Mouse (Mus musculus) gastrocnemius, adult 2 months (tissue): ENCODE measurements around the gene Ppp1r15b. TPM values are rescaled to one million over a fixed set of nuclear protein-coding genes. Genes with fewer than 3 reads are reported as not detected.
A peak's percentile ranks its signal among the peaks of the same experiment; 100 is the strongest.

Source experiments
- DNase-seq: peaks from one replicate; pipeline ENCODE4 v3.0.0; 2022
- H3K27ac ChIP-seq: fragments of 200-600 bp; 2 replicates; pipeline ENCODE4 v1.8.1; 2022; ENCODE audit warnings: mild to moderate bottlenecking
- H3K4me3 ChIP-seq: fragments of 200-600 bp; 2 replicates; pipeline ENCODE4 v1.8.1; 2022; ENCODE audit warnings: mild to moderate bottlenecking, moderate library complexity
- CTCF ChIP-seq: fragments of 200-600 bp; IDR thresholded peaks from 2 replicates; pipeline ENCODE4 v1.8.1; 2022; ENCODE audit warnings: antibody characterized with exemption, mild to moderate bottlenecking, moderate library complexity
- intact Hi-C: fragments of 180-260 bp; cut with DNase I; formaldehyde crosslinking; loops from one replicate; pipeline ENCODE4 v1.15.1; 2025
- long read RNA-seq, 2 experiments: library from polyadenylated mRNA; stranded (forward); transcript quantifications; one replicate each; pipeline ENCODE4 v2.0.0; 2021
- total RNA-seq, 2 experiments: library from RNA; stranded (reverse); gene quantifications; 2 replicates each; pipeline ENCODE4 v1.2.3; 2021

The Ppp1r15b gene
- total RNA-seq = 10 to 100 TPM; 16.4 to 18.6 TPM
- long read RNA-seq, experiment 1, full-length matches to known transcripts = 11 of 12 reads
- long read RNA-seq, experiment 1, partial matches to known transcripts = 0 of 12 reads
- long read RNA-seq, experiment 1, other reads (novel, unspliced or antisense) = 1 of 12 reads
- long read RNA-seq, experiment 2, full-length matches to known transcripts = 20 of 23 reads
- long read RNA-seq, experiment 2, partial matches to known transcripts = 0 of 23 reads
- long read RNA-seq, experiment 2, other reads (novel, unspliced or antisense) = 3 of 23 reads

DNA sequence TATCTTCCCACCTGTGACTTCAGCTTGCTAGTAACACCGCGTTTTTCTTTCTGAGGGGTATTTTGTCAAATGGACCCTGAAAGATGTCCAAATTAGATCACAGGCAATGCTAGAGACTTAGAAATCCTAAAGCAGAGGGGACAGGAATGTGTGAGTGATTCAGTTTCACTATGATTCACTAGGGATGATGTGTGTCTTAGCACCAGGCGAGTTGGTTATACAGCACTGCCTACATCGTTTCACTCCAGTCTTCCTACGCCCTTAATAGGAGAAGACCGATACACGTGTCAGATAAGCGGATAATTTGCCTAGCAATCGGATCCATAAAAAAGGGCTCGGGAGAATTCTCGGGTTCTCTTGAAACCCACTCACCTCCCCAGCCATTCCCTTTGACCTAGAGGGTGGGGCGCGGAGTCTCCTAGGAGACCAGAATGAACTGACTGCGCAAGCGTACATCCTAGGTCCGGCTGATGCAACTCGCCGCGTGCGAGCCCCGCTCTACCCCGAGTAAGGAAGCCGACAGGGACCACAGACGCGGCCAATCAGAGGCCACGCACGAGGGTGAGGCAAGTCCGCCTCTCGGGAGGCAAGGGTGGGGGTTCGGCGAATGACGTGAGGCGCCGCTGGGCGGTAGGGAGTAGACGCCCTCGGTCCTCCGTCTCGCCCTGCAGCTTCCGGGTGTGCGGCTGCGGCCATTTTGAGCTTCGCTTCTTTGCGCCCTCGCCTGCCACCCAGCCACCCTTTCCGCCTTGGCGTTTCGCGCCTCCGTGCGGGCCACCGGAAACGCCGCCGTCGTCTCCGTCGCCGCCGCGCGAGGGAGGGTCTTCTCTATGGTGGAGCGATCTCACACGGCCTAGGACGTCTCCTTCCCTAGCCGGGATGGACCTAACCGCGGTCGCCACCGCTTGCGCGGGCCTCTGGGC, at the start of gene Ppp1r15b:
TSS of gene Ppp1r15b (plus strand) at position 506 of the 923 bp plus-strand sequence.
- Histone ChIP-seq H3K27ac (peak within 1 kb of the TSS; percentile 100), H3K4me3 (peak within 1 kb of the TSS; percentile 88)
- TF ChIP-seq CTCF = no peak
- peak; percentile 100 for DNase-seq
- intact Hi-C loops = loop anchor here (10.0 kb wide), 1 partner anchor 954 kb away; no protein-coding TSS in a partner anchor

DNA sequence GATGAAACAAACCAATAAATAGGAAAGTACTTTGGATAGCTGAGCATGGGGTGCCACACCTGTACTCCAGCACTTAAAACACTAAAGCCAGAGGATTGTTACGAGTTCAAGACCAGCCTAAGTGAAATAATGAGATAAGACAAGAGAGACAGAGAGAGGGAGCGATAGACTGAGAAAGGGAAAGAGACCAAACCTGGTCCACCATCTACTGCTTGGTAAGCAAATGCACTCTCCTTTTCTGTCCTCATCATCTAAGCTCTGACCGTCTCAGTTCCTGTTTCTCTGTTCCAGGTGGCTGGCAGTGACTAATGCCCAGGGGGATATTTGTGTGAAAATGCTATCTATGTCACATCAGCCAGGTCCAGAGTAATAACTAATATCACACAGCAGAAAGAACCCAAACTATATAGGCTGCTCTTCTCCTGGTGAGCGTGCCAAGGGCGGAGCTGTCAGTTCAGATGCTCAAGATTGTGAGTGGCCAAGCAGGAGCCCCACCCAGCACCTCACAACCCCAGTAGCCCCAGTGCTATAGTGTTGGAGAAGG, 47.9 kb upstream of the Ppp1r15b start:
- H3K4me3 ChIP-seq = no peak overlapping the region
- DNase-seq = no peak
- H3K27ac ChIP-seq = peak overlapping the region; percentile 95
- intact Hi-C loops = no loop called here
- no peak for TF ChIP-seq CTCF

DNA sequence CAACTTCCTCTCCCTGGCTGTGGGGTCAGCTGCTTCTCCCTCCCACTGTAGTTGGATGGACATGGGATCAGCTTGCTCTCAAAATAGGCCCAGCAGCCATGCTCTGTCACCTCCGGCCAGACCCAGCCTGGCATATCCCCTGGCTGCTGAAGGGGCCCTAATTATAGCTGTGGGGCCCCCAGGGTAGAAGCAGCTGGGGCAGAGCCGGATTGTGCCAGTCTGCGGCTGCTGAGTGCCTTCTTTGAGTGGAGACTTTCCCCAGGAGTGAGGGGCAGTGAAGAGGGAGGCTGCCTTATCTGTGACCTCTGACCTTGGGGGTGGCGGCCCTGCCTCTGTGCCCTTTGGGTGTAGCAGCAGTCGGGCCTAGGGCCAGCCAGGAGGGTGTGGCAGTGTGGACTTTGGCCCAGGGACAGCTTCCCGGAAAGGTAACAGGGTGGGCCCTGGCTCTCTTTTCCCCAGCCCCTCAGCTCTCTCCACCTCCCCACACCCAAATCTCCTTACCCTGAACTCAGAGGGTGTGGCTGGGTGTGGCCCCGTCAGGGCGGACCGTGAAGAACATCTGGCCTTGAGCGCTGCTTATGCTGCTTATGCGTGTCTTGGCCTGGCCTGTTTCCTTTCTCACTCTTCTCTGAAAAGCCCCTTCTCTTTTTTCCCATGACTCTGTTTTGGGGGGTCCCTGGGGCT, 46.9 kb upstream of the Ppp1r15b start:
- no peak for TF ChIP-seq CTCF
- intact Hi-C loops = no loop called here
- peak overlapping the region; percentile 95 for H3K27ac ChIP-seq
- H3K4me3 ChIP-seq = peak overlapping the region; percentile 70
- DNase-seq = peak; percentile 87

- DNase-seq = peak; percentile 46
These were observed 46.1 kb upstream of the Ppp1r15b start for GRCm38 (mm10) chr1:133084708-133085416.

GRCm38 (mm10) chr1:133085417-133085742, 45.6 kb upstream of the Ppp1r15b start:
- intact Hi-C loops = no loop called here
- DNase-seq = peak; percentile 63
- no peak for TF ChIP-seq CTCF
- Histone ChIP-seq H3K4me3 (peak overlapping the region; percentile 70), H3K27ac (peak overlapping the region; percentile 95)

More at GRCm38 (mm10) chr1:133084708-133085416, 46.1 kb upstream of the Ppp1r15b start:
- TF ChIP-seq CTCF = no peak
- Histone ChIP-seq H3K27ac (peak overlapping the region; percentile 95), H3K4me3 (peak overlapping the region; percentile 70)
- intact Hi-C loops = no loop called here

DNA sequence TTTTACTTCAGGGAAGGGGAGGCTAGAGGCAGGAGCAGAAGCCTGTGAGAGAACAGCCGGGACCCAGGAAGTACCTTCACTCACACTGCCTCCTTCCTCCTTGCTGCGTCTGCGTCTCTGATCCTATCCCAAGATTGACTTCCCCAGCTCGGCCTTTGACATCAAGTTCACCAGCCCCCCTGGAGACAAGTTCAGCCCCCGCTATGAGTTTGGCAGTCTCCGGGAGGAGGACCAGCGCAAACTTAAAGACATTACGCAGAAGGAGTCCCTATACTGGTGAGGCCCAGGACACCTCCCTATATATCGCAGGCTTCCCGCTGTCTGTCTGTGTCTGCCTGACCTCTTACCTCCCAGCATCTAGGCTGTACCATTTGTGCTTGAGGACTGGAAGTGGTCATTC, 44.1 kb upstream of the Ppp1r15b start:
- no peak for TF ChIP-seq CTCF
- Histone ChIP-seq H3K4me3 (peak overlapping the region; percentile 17; the same call in 1 of the 2 replicates), H3K27ac (peak overlapping the region; percentile 86)
- no peak for DNase-seq
- intact Hi-C loops = loop anchor here (1.0 to 2.0 kb wide), 2 partner anchors 40 to 48 kb away; no protein-coding TSS in a partner anchor

DNA sequence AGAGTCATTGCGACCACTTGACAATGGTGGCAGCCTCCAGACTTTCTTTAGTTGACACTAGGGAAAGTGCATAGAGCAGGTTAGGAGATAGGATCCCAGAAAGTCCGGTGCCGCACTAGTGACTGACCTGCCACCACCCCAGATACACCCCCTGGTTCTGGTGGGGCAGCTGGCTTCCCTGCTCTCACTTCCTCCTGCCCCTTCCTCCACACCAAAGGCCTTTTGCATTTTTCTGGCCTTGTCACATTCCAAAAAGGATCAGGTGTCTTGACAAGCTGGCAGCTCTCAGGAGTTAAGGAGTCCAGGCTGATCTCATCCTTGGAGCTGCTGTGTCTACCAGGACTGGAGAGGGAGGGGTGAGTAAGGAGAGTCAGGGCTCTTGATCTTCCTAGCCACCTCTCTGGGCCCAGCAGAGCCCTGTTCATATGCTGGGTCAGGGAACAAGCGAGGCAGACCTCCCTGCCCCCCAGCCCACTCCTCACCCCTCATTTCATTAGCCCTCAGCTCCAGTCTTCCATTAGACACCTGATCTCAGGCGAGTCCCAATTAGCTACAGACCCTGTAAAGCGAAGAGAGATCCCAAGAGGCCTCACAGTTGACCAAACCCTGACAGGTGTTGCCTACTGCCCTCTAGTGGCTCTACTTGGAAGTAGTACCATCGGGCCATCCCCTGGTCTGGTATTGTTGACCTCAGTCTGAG, 43.6 kb upstream of the Ppp1r15b start:
- DNase-seq = peak; percentile 70
- intact Hi-C loops = loop anchor here (1.0 to 2.0 kb wide), 2 partner anchors 41 to 48 kb away; no protein-coding TSS in a partner anchor
- H3K27ac ChIP-seq = peak overlapping the region; percentile 86
- H3K4me3 ChIP-seq = peak overlapping the region; percentile 19; the same call in 1 of the 2 replicates
- TF ChIP-seq CTCF = peak; percentile 78

- intact Hi-C loops = no loop called here
- Histone ChIP-seq H3K27ac (peak overlapping the region; percentile 86), H3K4me3 (0 out of 2 replicates have a peak overlapping the region, but pooled peaks have one; percentile 15)
- DNase-seq = no peak
- no peak for TF ChIP-seq CTCF
These were observed 42.7 kb upstream of the Ppp1r15b start for GRCm38 (mm10) chr1:133088196-133088595.

DNA sequence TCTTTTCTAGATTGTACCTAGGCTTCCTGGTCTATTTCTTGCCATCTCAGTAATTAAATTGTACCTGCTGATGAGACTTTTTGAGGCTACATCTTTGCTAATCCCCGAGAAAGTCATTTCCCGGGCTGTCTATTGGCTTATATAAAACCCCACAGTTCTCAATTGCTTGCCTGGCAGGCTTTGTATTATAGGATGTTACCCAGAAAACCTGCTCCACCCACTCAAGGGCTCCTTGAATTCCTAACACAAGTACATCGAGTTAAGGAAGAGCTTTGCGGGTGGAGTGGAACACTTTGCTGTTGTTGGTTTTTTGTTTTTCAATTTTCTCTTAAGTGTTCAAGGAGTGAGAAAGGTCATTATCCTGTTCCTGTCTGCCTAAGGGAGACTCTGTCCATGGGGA, 41.5 kb upstream of the Ppp1r15b start:
- Histone ChIP-seq H3K27ac (peak overlapping the region; percentile 82; the same call in 1 of the 2 replicates), H3K4me3 (no peak overlapping the region)
- intact Hi-C loops = no loop called here
- TF ChIP-seq CTCF = no peak
- DNase-seq = no peak

DNA sequence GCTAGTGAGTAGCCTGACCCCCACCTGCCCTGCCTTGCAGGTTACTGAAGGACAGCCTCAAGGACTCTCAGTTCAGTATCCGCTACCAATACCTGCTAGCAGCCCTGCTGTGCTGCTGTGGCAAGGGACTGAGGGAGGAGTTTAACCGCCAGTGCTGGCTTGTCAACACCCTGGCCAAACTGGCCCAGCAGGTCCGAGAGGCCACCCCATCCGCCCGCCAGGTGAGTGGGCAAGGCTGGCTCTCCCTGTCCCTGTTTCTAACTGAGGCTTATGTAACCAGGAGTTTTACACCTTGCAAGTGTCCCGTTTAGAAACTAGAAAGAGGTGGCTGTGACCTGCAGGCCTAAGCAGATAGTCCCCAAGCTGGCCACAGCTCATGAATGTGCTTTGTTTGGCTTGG, 40.3 kb upstream of the Ppp1r15b start:
- intact Hi-C loops = no loop called here
- TF ChIP-seq CTCF = no peak
- Histone ChIP-seq H3K4me3 (peak overlapping the region; percentile 17), H3K27ac (peak overlapping the region; percentile 82)
- peak; percentile 45 for DNase-seq

DNA sequence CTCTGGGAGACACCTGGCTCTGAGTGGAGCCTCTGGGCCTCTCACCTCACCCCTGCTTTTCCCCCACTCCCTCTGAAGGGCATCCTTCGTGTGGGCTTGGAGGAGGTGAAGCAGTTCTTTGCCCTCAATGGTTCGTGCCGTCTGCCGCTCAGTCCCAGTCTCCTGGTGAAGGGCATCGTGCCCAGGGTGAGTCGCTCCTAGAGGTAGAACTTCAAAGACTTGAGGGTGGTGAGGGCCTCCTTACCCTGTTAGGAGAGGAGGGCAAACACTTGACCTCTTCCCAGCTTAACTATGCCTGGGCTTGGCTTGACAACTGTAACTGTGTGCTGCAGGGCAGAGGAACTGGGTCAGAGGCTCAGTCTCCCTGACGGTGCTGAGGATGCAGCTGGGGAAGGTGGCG, 39.5 kb upstream of the Ppp1r15b start:
- DNase-seq = no peak
- H3K27ac ChIP-seq = peak overlapping the region; percentile 82
- TF ChIP-seq CTCF = no peak
- no peak overlapping the region for H3K4me3 ChIP-seq
- intact Hi-C loops = no loop called here
